Mouse (Mus musculus) adrenal gland, postnatal 10 days (tissue): Measurements from ENCODE around the gene Zrsr2. TPM values are rescaled to one million over a fixed set of nuclear protein-coding genes. Genes with fewer than 3 reads are reported as not detected.

ENCODE experiments used
- DNase-seq: peaks from one replicate; pipeline ENCODE4 v3.0.0; 2021; ENCODE audit warnings: mixed read lengths
- total RNA-seq, 2 experiments: library from RNA; stranded (reverse); gene quantifications; 2 replicates each; pipeline ENCODE4 v1.2.3; 2021

Gene Zrsr2
- total RNA-seq, 2 experiments from 2014 or later = 24.4 to 27.4 TPM

GRCm38 (mm10) chrX:163885539-163885981 lies 72.9 kb downstream of the Zrsr2 start:
- no peak for DNase-seq

Other genes with a start within 250 kb of the Zrsr2 start
- 1 to 10 TPM in 1 of 2 experiments, under 1 TPM in 1; 0.66 to 1.5 TPM for gene Rnf138rt1, start 197.3 kb downstream of the Zrsr2 start, total RNA-seq
- gene Ap1s2, start 49.6 kb downstream of the Zrsr2 start, total RNA-seq = 10 to 100 TPM; 18.6 to 21.7 TPM
- gene Car5b, start 69.3 kb upstream of the Zrsr2 start, total RNA-seq = 1 to 10 TPM; 3.2 to 7.1 TPM
- gene Siah1b, start 117.8 kb upstream of the Zrsr2 start, total RNA-seq = 1 to 10 TPM; 5.4 to 9.2 TPM
- under 1 TPM in 1 of 2 experiments, not detected in 1; 0.24 TPM for gene Cltrn, start 130.2 kb upstream of the Zrsr2 start, total RNA-seq
- gene Ace2, start 180.7 kb upstream of the Zrsr2 start, total RNA-seq = 10 to 100 TPM; 25.7 to 29.8 TPM